Mouse (Mus musculus): ENCODE measurements around the gene Ptpn13.

DNA sequence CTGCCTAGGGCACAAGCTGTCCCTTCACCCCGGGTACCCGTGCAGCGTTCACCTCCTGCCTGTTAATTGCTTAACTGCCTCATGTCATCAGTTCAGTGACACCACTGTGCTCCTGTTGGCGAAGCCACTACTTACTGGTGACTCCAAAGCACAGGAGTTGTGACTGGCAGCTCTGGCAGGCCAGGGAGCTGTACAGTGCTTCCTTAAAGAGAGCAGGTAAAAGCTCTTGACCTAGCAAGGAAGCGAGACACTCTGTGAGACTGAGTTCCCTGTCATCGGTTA, 102.4 kb downstream of the Ptpn13 start:
- TF ChIP-seq MEF2A (IDR thresholded peaks at IDR 0.05; ENCODE audit: borderline replicate concordance, low read depth, low read length) (no peak), EP300 (IDR thresholded peaks at IDR 0.05; ENCODE audit: low read length) (no peak), POLR2A (IDR thresholded peaks at IDR 0.05; ENCODE audit: low read depth, low read length) (no peak), RCOR1 (conservative IDR thresholded peaks at IDR 0.05; ENCODE audit: low read depth, low read length) (no peak), ETS1 (conservative IDR thresholded peaks at IDR 0.05; ENCODE audit: low read depth, low read length) (no peak)

Measured in CH12.LX (cell line).